Mouse (Mus musculus) c-Kit-positive CD71-positive TER-119-negative erythroid progenitor cells, embryonic 14.5 days (primary cell): ENCODE measurements at regions not wholly inside any gene's neighbourhood (a gene's known extent, or its start where the extent isn't known, plus 50 kb on each side); places are given as distances from the start of the nearest gene placed in this dataset.
A peak's percentile ranks its signal among the peaks of the same experiment; 100 is the strongest.

Experiments used
- DNase-seq: peaks from one replicate; pipeline ENCODE4 v3.0.0-alpha.2; 2013; ENCODE audit warnings: low read depth

DNA sequence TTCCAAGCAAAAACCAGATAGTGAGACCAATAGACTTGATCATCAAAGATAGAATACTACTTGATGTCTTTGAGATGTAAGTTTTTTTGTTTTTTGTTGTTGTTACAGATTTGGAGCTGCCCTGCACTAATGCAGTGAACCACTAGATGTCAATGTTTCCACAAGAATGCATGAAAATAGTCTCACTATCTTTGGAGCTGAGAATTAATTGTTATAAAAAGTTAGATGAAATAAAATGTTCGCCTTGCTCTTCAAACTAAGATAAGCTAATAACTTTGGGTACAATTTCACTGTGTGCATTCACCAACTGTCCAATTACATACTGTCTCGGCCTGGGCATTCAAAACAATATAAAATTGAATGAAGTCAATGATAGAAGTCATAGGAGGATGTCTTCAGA, 223.2 kb upstream of the Agtr1b start:
- no peak for DNase-seq

DNA sequence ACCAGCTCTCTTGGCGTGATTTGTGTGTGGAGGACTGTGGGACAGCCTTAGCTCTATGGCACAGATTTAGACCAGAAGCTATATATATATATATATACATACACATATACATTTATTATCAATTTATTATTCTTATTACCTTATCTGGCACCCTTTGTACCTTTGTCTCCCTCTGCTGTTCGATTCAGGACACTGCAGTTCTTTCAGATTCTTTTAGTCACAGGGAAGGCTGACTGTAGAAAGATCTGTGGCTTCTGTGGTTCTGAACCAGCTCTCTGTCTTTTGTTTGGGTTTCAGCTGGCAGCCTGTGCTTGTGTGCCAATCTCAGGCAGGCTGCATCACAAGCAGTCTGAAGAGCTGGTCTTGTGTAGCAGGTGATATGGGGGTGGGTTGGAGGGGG, 184.6 kb upstream of the Agtr1b start:
- DNase-seq, result peak; percentile 2

DNA sequence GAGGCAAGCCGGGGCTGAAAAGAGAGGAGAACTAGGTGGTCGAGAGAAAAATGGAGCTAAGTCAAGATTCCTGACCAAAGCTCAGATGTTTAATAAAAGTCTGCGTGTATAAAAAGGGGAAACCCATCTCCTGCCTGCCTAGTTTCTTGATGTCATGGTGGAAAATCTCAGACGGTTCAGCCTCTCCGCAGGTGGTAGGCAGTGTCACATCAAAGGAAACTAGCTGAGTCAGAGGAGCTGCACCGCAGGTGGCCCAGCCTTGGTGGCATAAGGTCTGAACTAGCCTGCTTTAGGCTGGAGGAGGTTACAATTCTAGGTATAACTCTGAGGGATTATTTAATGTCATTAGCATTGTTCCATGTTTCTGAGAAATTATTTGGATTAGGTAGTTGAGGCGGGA, 177.0 kb upstream of the Agtr1b start:
- no peak for DNase-seq

DNA sequence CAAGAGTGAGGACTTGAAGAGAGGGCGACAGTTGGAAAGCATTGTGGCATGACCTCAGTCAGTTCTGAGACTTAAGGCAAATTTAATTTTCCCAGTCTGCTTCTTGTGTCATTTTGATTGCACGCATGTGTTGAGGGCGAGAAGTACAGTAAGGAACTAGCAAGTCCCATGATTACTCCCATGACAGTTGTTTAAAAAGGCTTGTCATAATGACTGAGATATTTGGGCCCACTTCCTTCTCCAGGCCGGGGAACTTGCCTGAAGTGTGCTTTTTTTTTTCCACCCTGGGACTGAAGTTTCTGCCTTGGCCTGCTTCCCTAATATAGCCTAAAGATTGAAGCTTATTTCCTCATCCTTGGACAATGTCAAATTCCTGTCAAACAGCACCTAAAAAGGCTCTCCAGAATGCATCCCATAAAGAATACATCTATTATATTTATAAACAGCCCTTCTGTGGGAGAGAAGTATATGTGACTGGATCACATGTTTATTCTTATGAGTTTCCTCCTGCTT, 171.6 kb upstream of the Agtr1b start:
- no peak for DNase-seq

DNA sequence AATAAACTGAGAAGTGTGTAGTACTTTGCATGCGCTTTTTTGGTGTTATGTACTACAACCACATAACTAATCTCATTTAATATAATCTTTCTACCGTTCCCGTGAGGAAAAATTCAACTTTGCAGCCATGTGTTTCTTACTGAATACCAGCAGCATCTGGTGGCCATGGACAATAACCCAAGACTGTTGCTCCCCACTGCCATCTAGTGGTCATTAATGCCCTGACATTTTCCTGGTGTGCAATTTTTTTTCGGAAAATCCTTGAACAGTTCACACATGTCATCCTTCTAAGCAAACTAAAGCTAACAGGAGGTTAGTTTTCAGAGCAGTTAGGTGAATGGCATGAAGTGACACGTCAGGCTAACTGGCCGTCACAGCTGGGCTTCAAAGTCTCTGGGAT, 153.8 kb upstream of the Agtr1b start:
- DNase-seq, result peak; percentile 2

DNA sequence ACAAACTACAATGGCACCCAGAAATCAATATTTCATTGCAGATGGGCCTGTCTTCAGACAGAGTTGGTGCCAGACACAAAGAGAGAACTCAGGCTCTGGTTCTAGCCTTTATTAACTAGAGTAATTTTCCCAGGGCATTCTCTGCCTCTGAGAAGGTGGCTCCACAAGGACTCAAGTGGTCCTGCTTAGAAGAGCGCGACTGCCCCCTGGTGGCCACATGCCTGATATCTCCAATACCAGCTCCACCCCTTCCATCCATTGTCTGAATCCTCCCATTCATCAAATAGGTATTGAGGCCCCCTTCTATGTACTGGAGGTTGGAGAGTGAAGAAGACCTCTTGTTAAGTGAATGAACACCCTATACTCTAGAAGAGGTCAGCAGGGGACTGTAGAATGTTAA, 142.2 kb upstream of the Agtr1b start:
- DNase-seq, result peak; percentile 37

DNA sequence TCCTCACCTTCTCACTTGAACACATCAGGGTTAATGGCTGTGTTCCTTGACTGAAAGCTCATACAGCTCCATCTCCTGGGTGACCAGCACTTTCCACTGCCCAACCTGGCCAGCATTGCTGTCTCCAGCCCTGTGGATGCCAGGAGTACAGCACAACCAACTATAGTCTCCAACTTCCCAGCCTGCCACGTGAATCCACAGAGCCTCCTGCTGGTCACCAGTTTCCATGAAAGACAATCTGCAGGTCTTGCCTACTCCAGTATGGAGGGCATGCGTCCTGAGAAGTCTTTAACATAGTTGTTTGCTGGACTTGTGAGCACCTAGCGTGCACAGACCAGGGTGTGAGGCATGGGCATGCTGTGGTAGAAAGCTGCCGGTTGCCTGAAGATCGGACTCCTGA, 138.6 kb upstream of the Agtr1b start:
- no peak for DNase-seq
